In the genomic region with DNA sequence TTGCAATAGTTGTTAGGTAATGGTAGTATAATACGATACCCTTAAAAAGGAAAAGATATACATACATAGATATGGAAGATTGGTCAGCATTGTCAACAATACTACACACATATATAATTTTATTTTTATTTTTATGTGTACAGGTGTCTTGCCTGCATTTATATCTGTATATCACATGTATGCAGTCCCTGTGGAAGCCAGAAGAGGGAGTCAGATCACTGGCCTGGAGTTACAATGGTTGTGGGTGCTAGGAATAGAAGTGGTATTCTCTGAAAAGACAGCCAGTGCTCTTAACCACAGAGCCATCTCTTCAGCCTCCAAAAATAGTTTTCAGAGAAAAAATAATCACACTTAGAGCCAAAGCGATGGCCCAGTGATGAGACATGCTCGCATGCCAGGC, we compare ENCODE assay signal across 32 mouse cellular contexts. TPM values are rescaled to one million over a fixed set of nuclear protein-coding genes. Genes with fewer than 3 reads are reported as not detected.
DNase-seq lines count a peak whose midpoint lies in the region; ATAC-seq and TF ChIP-seq lines count a peak whose summit lies in the region.
"Had no signal": no experiment of that assay in that cellular context is flagged by ENCODE, and none has a peak within 500 bp of the region (broad histone marks: within the 10 kb centered on the region; RNA-seq: fewer than 3 reads in every experiment).

No protein-coding gene starts in this region.

- TF ChIP-seq CTCF in intestine, postnatal 0 days (IDR thresholded peaks at IDR 0.05; ENCODE audit: low read depth): peak; percentile 29
- TF ChIP-seq CTCF in midbrain, postnatal 0 days (IDR thresholded peaks at IDR 0.05): peak; percentile 30; the same call in 1 of the 2 replicates

- H3K36me3 ChIP-seq in intestine, postnatal 0 days (ENCODE audit: control insufficient read depth, insufficient read depth): no peaks in the 10 kb centered on the region
- no peaks in the 10 kb centered on the region for H3K36me3 ChIP-seq in intestine, embryonic 15.5 days
- H3K36me3 ChIP-seq in midbrain, postnatal 0 days (ENCODE audit: insufficient read depth, low read length): no peaks in the 10 kb centered on the region
- no peaks in the 10 kb centered on the region for H3K36me3 ChIP-seq in midbrain, embryonic 16.5 days (ENCODE audit: control insufficient read depth, insufficient read depth, low read length)
- H3K36me3 ChIP-seq: forebrain, embryonic 10.5 days; heart, embryonic 13.5 days; midbrain, embryonic 13.5 days; neural tube, embryonic 13.5 days had no signal

- no peak overlapping the region for H3K4me2 ChIP-seq in intestine, postnatal 0 days (replicated peaks; ENCODE audit: low read depth)
- no peak overlapping the region for H3K4me2 ChIP-seq in intestine, embryonic 15.5 days (replicated peaks)
- no peak overlapping the region for H3K4me2 ChIP-seq in midbrain, postnatal 0 days (ENCODE audit: low read depth, low read length, poor library complexity, severe bottlenecking)
- H3K4me2 ChIP-seq in midbrain, embryonic 16.5 days (ENCODE audit: low read length): no peak overlapping the region
- H3K4me2 ChIP-seq: heart, embryonic 13.5 days; midbrain, embryonic 13.5 days; neural tube, embryonic 13.5 days had no signal

- no peak overlapping the region for H3K27ac ChIP-seq in intestine, postnatal 0 days (ENCODE audit: low read depth, low read length)
- no peak overlapping the region for H3K27ac ChIP-seq in intestine, embryonic 15.5 days
- no peak overlapping the region for H3K27ac ChIP-seq in midbrain, postnatal 0 days (ENCODE audit: low read depth, low read length)
- no peak overlapping the region for H3K27ac ChIP-seq in midbrain, embryonic 16.5 days (ENCODE audit: low read length)
- H3K27ac ChIP-seq: forebrain, embryonic 10.5 days; heart, embryonic 13.5 days; kidney, postnatal 0 days; midbrain, embryonic 13.5 days; neural tube, embryonic 13.5 days had no signal

- ATAC-seq in intestine, postnatal 0 days: no peak
- no peak for ATAC-seq in intestine, embryonic 15.5 days
- no peak for ATAC-seq in midbrain, postnatal 0 days (ENCODE audit: low FRiP score)
- ATAC-seq in midbrain, embryonic 16.5 days: no peak
- ATAC-seq: activated CD4-positive, CD25-positive, alpha-beta regulatory T cell, adult 4 months; midbrain, embryonic 13.5 days had no signal

- no peaks in the 10 kb centered on the region for H3K4me1 ChIP-seq in intestine, postnatal 0 days (replicated peaks; ENCODE audit: control insufficient read depth, insufficient read depth, low read length)
- H3K4me1 ChIP-seq in intestine, embryonic 15.5 days (replicated peaks): no peaks in the 10 kb centered on the region
- H3K4me1 ChIP-seq in midbrain, postnatal 0 days (ENCODE audit: insufficient read depth, low read length): no peaks in the 10 kb centered on the region
- H3K4me1 ChIP-seq in midbrain, embryonic 16.5 days (ENCODE audit: control insufficient read depth, insufficient read depth, low read length): no peaks in the 10 kb centered on the region
- H3K4me1 ChIP-seq: midbrain, embryonic 13.5 days had no signal

- no peaks in the 10 kb centered on the region for H3K9me3 ChIP-seq in intestine, postnatal 0 days (ENCODE audit: control insufficient read depth)
- no peaks in the 10 kb centered on the region for H3K9me3 ChIP-seq in intestine, embryonic 15.5 days
- no peaks in the 10 kb centered on the region for H3K9me3 ChIP-seq in midbrain, postnatal 0 days (ENCODE audit: low read length)
- H3K9me3 ChIP-seq in midbrain, embryonic 16.5 days (replicated peaks; ENCODE audit: control insufficient read depth, low read length, poor library complexity, severe bottlenecking): no peaks in the 10 kb centered on the region
- H3K9me3 ChIP-seq: forebrain, embryonic 10.5 days; heart, embryonic 13.5 days; midbrain, embryonic 13.5 days; neural tube, embryonic 13.5 days had no signal

- no peak for DNase-seq in midbrain, postnatal 0 days (ENCODE audit: low spot score)
- peak; percentile 45 for DNase-seq in R1 (ENCODE audit: low read depth, low spot score)
- no peak for DNase-seq in spleen, adult 18-20 months
- DNase-seq in adrenal gland, postnatal 14 days: no peak
- DNase-seq: adrenal gland, postnatal 36 days; B cell, adult 2 months; cerebellum, adult 11-12 months; cerebellum, postnatal 10 days; gastrocnemius, postnatal 25 days; heart, adult 18-20 months; heart, postnatal 14 days; kidney, adult 2 months; lung, adult 18-20 months; lung, postnatal 14 days; retina, postnatal 1 day; thymus, postnatal 4 days had no signal

- no peak overlapping the region for H3K9ac ChIP-seq in intestine, postnatal 0 days (ENCODE audit: low read depth, low read length)
- H3K9ac ChIP-seq in intestine, embryonic 15.5 days: no peak overlapping the region
- H3K9ac ChIP-seq in midbrain, postnatal 0 days (replicated peaks; ENCODE audit: low read length, poor library complexity, severe bottlenecking): no peak overlapping the region
- no peak overlapping the region for H3K9ac ChIP-seq in midbrain, embryonic 16.5 days (ENCODE audit: low read depth, low read length)
- H3K9ac ChIP-seq: heart, embryonic 13.5 days; midbrain, embryonic 13.5 days; neural tube, embryonic 13.5 days had no signal

- 88% methylated on average over 3 of the region's 3 CpGs for WGBS in intestine, postnatal 0 days
- WGBS in intestine, embryonic 15.5 days: 97% methylated on average over 3 of the region's 3 CpGs
- WGBS in midbrain, postnatal 0 days: 92% methylated on average over 3 of the region's 3 CpGs
- WGBS in midbrain, embryonic 16.5 days: 87% methylated on average over 3 of the region's 3 CpGs

- H3K4me3 ChIP-seq in intestine, postnatal 0 days (ENCODE audit: low read depth, low read length): no peak overlapping the region
- H3K4me3 ChIP-seq in intestine, embryonic 15.5 days (replicated peaks): no peak overlapping the region
- H3K4me3 ChIP-seq in midbrain, postnatal 0 days (ENCODE audit: low read depth, low read length): no peak overlapping the region
- no peak overlapping the region for H3K4me3 ChIP-seq in midbrain, embryonic 16.5 days (ENCODE audit: low read depth, low read length)
- H3K4me3 ChIP-seq: forebrain, embryonic 10.5 days; heart, embryonic 13.5 days; midbrain, embryonic 13.5 days; myocyte; neural tube, embryonic 13.5 days had no signal

- no peaks in the 10 kb centered on the region for H3K27me3 ChIP-seq in intestine, postnatal 0 days (replicated peaks; ENCODE audit: control insufficient read depth, insufficient read depth, low read length)
- no peaks in the 10 kb centered on the region for H3K27me3 ChIP-seq in intestine, embryonic 15.5 days (replicated peaks)
- H3K27me3 ChIP-seq in midbrain, postnatal 0 days (ENCODE audit: insufficient read depth, low read length): no peaks in the 10 kb centered on the region
- no peaks in the 10 kb centered on the region for H3K27me3 ChIP-seq in midbrain, embryonic 16.5 days (ENCODE audit: control insufficient read depth, insufficient read depth, low read depth, low read length)
- H3K27me3 ChIP-seq: heart, embryonic 13.5 days; neural tube, embryonic 13.5 days had no signal

RNA-seq across cellular contexts. Expression of a gene that starts 35.9 kb away (rescaled TPM):
- 1,042 and 1,135 TPM in 2 replicates for polyA plus RNA-seq in intestine, postnatal 0 days (2015; fragmentation: Nextera tagmentation; extraction: Ambion mirVana)
- polyA plus RNA-seq in intestine, embryonic 15.5 days (2015; fragmentation: Nextera tagmentation; extraction: Ambion mirVana): 2,425 and 2,606 TPM in 2 replicates
- 3,665 and 4,346 TPM in 2 replicates for total RNA-seq in midbrain, postnatal 0 days (2014; rRNA removed)
- polyA plus RNA-seq in midbrain, postnatal 0 days (2015; fragmentation: Nextera tagmentation; extraction: Ambion mirVana): 2,467 and 2,499 TPM in 2 replicates
- polyA plus RNA-seq in midbrain, embryonic 16.5 days (2015; fragmentation: Nextera tagmentation; extraction: Ambion mirVana): 3,317 and 3,489 TPM in 2 replicates
- total RNA-seq in adrenal gland, postnatal 14 days (2021): 1,718 and 2,240 TPM in 2 replicates

RNA-seq across cellular contexts. Expression of a gene that starts 37.2 kb away (rescaled TPM):
- not detected in 2 replicates for polyA plus RNA-seq in intestine, postnatal 0 days (2015; fragmentation: Nextera tagmentation; extraction: Ambion mirVana)
- polyA plus RNA-seq in intestine, embryonic 15.5 days (2015; fragmentation: Nextera tagmentation; extraction: Ambion mirVana): not detected in 2 replicates
- 0.24 TPM in 1 of 2 replicates, not detected in the other for total RNA-seq in midbrain, postnatal 0 days (2014; rRNA removed)
- 1.5 and 2.8 TPM in 2 replicates for polyA plus RNA-seq in midbrain, postnatal 0 days (2015; fragmentation: Nextera tagmentation; extraction: Ambion mirVana)
- 1.8 and 2.5 TPM in 2 replicates for polyA plus RNA-seq in midbrain, embryonic 16.5 days (2015; fragmentation: Nextera tagmentation; extraction: Ambion mirVana)
- not detected in 2 replicates for total RNA-seq in adrenal gland, postnatal 14 days (2021)
- total RNA-seq: adrenal gland, postnatal 36 days; gastrocnemius, postnatal 25 days; heart, adult 18-20 months; heart, postnatal 14 days; layer of hippocampus, postnatal 14 days; liver, adult 2 months; megakaryocyte, adult 5-6 weeks had no signal
- polyA plus RNA-seq: activated CD4-positive, CD25-positive, alpha-beta regulatory T cell, adult 4 months; heart, embryonic 13.5 days; hindbrain, embryonic 11.5 days; kidney, adult 2 months; kidney, postnatal 0 days; large intestine, adult 2 months; limb, embryonic 11.5 days; liver, adult 2 months; myocyte; neural tube, embryonic 13.5 days had no signal
